Mouse (Mus musculus) heart, postnatal 25 days (tissue): Measurements from ENCODE around the gene Nme6. TPM values are rescaled to one million over a fixed set of nuclear protein-coding genes. Genes with fewer than 3 reads are reported as not detected.
A peak's percentile ranks its signal among the peaks of the same experiment; 100 is the strongest.

Source experiments
- DNase-seq: peaks from one replicate; pipeline ENCODE4 v3.0.0; 2022; ENCODE audit warnings: low spot score
- intact Hi-C: fragments of 180-260 bp; cut with DNase I; formaldehyde crosslinking; loops from one replicate; pipeline ENCODE4 v1.15.1; 2025
- microRNA-seq: library from miRNA; unstranded; fragments of <30 nt; microRNA quantifications from one replicate; pipeline ENCODE4 v1.2.0, GENCODE M21; 2022
- total RNA-seq, 2 experiments: library from RNA; stranded (reverse); gene quantifications; 2 replicates each; pipeline ENCODE4 v1.2.3; 2021

Nme6 gene
- total RNA-seq, 2 experiments from 2014 or later, result 19.5 to 20.1 TPM

DNA sequence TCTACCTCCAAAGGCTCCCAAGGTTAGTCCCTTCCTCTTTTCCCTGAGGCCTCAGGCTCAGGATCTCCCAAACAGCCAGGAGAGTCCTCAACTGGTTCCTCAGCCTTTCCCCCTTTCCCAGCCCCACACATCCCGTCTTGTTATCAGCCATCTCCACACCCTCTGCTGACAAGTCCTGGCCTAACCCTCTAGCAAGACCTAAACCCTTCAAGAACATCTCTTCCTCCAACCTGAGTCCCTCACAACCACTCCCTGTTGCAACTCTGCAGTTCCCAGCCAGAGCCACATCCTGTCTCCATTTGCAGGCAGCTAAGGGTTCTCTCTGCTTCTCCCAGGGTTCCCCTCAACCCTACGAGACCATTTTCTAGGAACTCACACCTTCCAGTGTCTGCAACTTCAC lies 33.7 kb downstream of the Nme6 start:
- DNase-seq, result no peak
- intact Hi-C loops, result loop anchor here (10.0 kb wide), 2 partner anchors 741 to 861 kb away; no protein-coding TSS in a partner anchor

DNA sequence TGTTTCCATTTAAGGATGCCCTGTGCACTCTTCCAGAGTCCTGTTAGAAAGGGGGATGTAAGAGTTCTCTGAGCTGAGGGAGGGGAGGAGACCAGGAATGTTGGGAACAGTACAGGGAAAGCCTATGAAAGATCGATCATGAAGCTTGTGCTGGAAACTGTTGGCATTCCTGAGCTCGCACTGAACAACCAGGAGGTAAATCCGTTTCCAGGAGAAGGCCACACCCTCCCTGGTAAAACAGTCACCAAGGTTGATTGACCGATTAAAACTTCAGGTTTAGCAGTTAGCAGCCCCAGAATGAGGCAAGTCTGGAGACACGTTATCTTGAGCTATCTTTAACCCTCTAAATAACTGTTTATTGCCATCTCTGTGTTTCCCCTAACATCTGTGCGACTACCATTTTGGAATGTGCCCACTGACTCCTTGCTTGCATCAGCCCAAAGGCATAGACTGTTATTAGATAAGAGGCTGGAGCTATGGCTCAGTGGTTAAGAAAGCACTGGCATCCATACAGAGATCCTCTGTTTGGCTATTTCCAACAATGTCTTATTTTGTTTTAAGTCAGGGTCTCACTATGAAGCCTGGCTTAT lies 38.5 kb downstream of the Nme6 start:
- intact Hi-C loops, result no loop called here
- DNase-seq, result no peak

DNA sequence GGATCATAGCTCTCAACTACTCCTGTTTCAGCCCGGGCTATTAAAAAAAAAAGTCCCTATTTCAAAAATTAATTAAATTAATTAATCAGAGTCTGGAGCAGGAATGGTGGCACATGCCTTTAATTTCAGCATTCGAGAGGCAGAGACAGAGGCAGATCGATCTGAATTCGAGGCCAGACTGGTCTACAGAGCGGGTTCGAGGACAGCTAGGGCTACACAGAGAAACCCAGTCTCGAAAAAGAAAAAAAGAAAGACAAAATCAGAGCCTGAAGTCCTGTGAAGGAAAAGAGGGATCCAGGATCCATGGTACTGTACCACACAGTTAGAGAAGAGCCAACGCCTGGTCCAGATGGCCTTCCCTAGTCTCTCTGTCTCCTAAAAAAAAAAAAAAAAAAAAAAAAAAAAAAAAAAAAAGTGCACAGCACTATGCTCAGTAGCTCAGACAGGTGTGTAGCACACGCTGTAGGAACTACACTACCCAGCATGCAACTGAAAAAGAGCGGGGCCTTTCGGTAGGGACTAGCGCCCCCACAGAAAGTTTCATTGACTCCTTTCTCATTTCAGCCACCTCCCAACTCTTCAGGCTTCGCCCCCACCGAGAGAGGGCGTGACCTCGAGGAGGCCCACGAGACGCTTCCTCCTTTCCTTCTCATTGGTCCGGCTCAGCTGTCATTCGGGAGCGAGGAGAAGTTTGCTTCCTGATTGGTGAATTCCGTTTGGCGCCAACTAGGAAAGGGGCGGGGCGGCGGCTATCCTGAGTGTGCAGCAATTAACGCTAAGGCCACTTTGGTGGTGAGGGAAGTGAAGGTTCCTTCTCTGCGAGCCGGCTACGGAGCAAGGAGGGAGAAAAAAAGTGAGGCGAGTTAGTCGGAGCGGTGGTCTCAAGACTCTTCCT lies 42.5 kb downstream of the Nme6 start, which contains the start of gene Cdc25a:
TSS of gene Cdc25a (plus strand) at position 783 of the 895 bp plus-strand sequence.
- intact Hi-C loops, result no loop called here
- peak; percentile 97 for DNase-seq

DNA sequence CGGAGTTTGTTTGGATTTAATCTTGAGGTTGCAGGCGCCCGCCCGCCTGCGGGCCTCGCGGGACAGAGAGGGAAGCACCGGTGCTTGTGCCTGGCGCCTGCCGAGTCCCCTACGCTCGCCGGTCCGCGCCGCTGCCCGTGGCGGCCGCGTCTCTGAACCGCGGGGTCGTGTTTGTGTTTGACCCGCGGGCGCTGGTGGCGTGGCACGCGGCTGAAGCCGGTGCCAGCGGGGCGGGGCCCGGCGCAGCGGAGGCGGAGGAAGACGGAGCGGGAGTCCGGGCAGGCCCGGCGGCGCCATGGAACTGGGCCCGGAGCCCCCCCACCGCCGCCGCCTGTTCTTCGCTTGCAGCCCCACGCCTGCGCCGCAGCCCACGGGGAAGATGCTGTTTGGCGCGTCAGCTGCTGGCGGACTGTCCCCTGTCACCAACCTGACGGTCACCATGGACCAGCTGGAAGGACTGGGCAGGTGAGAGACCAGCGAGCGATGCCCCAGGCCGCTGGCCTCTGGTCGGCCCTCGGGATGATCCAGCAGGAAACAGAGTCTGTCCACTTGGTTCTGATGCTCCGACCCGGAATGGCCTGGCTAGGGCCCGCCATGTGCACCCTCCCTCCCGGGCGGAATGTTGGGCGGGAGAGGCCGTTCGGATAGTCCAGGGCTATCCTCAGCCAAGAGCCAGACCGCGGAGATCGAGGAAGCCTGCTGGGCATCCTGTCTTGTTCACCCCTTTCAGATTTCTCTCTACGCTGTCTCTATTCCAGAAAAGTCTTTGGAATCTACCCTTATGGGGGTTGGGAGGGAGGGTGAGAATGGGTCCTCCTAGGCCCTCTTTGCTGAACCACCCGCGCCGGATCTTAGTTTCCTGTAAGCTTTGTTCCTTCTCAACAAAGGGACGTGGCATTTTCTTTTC lies 43.4 kb downstream of the Nme6 start:
- intact Hi-C loops, result no loop called here
- no peak for DNase-seq

DNA sequence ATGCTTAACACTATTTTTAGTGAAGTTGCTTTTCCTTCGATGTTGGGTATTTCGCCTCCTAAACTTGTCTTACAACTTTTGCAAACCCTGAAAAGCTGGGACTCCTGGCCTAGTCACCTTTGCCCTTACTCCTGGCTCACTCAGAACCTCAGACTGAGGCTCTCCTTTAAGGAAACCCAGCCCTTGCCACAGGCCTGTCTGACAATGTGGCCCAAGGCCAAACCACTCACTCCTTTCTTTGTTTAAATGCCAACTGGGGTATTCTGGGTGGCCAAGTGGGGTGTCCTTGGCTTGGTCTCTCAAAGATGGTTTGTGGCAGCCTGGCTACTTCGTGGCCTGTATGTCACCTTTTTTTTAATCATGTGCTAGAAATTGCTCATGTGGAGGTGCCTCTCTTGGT lies 44.2 kb downstream of the Nme6 start:
- intact Hi-C loops, result no loop called here
- DNase-seq, result no peak

DNA sequence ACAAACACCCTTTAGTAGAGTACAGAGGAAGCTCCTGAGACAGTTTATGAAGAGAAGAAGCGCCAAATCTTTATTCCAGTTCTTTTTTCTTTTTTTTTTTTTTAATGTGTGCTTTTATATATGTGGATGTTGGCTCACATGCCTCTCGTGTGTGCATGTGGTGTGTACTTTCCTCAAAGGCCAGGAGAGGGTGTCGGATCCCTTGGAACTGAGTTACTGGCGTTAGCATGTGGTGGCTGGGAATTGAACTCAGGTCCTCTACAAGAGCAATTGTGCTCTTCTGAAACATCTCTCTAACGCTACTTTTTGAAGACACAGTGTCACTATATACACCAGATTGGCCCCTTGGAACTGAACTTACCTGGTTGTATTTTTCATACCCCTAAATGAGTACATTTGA lies 45.1 kb downstream of the Nme6 start:
- no peak for DNase-seq
- intact Hi-C loops, result no loop called here

DNA sequence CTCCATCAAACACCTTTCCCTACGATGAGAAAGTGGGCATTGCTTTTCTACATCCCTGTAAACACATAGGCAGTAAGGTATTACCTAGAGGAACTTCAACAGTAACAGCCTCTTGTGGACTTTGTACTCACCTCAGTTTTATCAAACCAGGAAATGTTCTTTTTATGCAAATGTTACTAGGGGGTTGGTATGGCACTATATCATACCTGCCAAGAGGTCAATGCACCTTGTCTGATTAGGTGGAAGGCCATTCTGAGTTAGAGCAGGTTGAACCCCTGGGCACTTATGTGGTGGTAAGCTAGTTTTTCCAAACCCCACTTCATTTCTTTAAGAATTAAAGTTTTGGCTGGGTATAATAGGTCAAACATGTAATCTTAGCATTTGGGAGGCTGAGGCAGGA lies 46.8 kb downstream of the Nme6 start:
- DNase-seq, result no peak
- intact Hi-C loops, result no loop called here

DNA sequence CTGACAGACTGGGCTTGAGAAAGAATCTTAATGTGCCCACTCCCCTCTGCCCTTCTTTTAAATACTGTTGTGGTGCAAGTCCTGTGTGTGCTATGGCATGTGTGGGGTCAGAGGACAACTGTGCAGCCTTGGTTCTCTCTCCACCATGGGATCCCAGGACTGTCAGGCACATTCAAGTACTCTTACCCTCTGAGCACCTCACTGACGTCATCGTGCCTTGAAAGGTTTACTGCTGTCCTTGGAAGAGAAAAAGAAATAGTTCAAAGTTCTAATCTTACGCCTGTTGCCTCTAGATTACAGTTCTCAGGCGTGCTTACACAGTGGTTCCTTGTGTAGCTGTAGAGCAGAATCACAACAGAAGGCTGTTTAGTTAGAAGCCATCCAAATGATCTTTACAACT lies 53.7 kb downstream of the Nme6 start:
- DNase-seq, result no peak
- intact Hi-C loops, result no loop called here

DNA sequence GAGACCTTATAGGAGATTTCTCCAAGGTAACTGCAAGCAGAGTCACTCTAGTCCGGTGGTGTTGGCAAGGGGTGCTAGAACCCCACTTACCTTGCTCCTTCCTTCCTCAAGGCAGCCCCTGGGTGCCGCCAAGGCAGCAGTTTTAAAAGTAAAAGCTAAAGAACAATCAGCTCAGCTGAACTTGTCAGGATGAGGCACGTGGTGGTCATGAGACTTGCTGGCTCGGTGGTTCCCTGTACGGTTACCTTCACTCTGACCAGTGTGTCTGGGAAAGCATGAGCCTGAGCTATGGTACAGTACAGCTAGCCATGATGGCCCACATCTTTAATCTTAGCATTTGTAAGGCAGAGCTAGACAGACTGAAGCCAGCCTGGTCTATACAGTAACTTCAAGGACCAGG lies 54.8 kb downstream of the Nme6 start:
- intact Hi-C loops, result no loop called here
- no peak for DNase-seq

DNA sequence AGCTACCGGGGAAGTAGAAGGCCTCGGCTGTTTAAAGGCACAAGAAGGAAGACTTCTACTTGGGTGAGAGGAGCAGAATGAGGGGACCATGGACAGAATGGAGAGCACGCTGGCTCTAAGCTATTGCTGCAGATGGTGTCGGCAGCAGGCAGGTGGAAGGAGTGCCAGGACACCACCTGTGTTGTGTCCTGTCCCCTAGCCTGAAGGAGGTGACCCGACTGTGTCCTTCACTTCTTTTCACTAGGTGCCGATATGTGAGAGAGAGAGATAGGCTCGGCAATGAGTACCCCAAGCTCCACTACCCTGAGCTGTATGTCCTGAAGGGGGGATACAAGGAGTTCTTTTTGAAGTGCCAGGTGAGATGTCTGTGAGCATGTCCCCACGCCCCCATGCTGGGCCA lies 59.0 kb downstream of the Nme6 start:
- no peak for DNase-seq
- intact Hi-C loops, result loop anchor here (2.0 kb wide), 1 partner anchor 405 kb away; no protein-coding TSS in a partner anchor

Small RNAs within 50 kb of the gene (microRNA-seq; reads per million reads assigned to microRNA genes)
- not detected for gene Mir7089

Other genes starting within 250 kb of the Nme6 start
- gene Fbxw24, start 206.7 kb upstream of the Nme6 start, total RNA-seq, result not detected
- gene Fbxw25, start 168.1 kb upstream of the Nme6 start, total RNA-seq, result not detected
- gene Fbxw18, start 130.0 kb upstream of the Nme6 start, total RNA-seq, result not detected
- gene Fbxw26, start 86.7 kb upstream of the Nme6 start, total RNA-seq, result not detected
- gene Fbxw27, start 42.1 kb upstream of the Nme6 start, total RNA-seq, result not detected
- gene Spink8, start 20.5 kb upstream of the Nme6 start, total RNA-seq, result not detected
- gene Camp, start 16.9 kb downstream of the Nme6 start, total RNA-seq, result not detected
- gene Cdc25a, start 42.8 kb downstream of the Nme6 start, total RNA-seq, result 1 to 10 TPM; 5.1 to 6.1 TPM
- gene Map4, start 98.7 kb downstream of the Nme6 start, total RNA-seq, result 100 to 1,000 TPM; 283 TPM